Mouse (Mus musculus): Measurements from ENCODE around the gene Ppp1r18. TPM values are rescaled to one million over a fixed set of nuclear protein-coding genes. Genes with fewer than 3 reads are reported as not detected.

Gene Ppp1r18
- total and polyA plus RNA-seq, 2 experiments = 2.0 to 5.5 TPM

DNA sequence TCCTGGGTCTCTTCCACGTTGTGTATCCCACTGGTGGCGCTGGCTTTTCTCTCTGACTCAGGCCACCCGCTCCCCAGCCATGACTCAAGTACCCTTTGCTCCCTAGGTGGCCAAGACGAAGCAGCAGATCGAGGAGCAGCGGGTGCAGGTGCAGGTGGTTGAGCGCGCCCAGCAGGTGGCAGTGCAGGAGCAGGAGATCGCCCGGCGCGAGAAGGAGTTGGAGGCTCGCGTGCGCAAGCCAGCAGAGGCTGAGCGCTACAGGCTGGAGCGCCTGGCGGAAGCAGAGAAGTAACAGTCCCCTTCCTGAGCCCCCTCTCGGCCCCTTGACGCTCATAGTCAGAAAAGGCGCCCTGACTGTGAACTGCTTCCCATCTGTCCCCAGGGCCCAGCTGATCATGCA is 35.7 kb upstream of the Ppp1r18 start:
- Histone ChIP-seq H3K4me1 (ENCODE audit: control insufficient read depth, insufficient read depth, low read length) (no peaks in the 10 kb centered on the region), H3K36me3 (ENCODE audit: control insufficient read depth, insufficient read depth, low read length) (no peaks in the 10 kb centered on the region; the same call in 1 of the 2 replicates), H3K4me3 (ENCODE audit: insufficient read depth, low read depth, low read length) (no peak overlapping the region), H3K79me2 (ENCODE audit: control insufficient read depth, insufficient read depth, low read length) (no peaks in the 10 kb centered on the region), H3K27me3 (ENCODE audit: control insufficient read depth, insufficient read depth, low read length) (no peaks in the 10 kb centered on the region), H3K27ac (replicated peaks; ENCODE audit: insufficient read depth, low read depth, low read length) (no peak overlapping the region), H3K9ac (ENCODE audit: low read depth, low read length) (no peak overlapping the region)
- peak; percentile 60 for DNase-seq (ENCODE audit: extremely low read depth, low read depth, low spot score)
- TF ChIP-seq POLR2A (IDR thresholded peaks at IDR 0.05; ENCODE audit: extremely low read depth, insufficient read depth, low read length) (no peak), CTCF (IDR thresholded peaks at IDR 0.05; ENCODE audit: low read depth, low read length) (peak; percentile 94)
- WGBS = 12% methylated on average over 21 of the region's 21 CpGs

- H3K4me1 ChIP-seq (ENCODE audit: control insufficient read depth, insufficient read depth, low read length) = peaks cover 17% of the 10 kb centered on the region
- no peaks in the 10 kb centered on the region; the same call in 1 of the 2 replicates for H3K36me3 ChIP-seq (ENCODE audit: control insufficient read depth, insufficient read depth, low read length)
- TF ChIP-seq POLR2A (IDR thresholded peaks at IDR 0.05; ENCODE audit: extremely low read depth, insufficient read depth, low read length) (no peak), CTCF (IDR thresholded peaks at IDR 0.05; ENCODE audit: low read depth, low read length) (no peak)
- H3K4me3 ChIP-seq (ENCODE audit: insufficient read depth, low read depth, low read length) = no peak overlapping the region
- DNase-seq (ENCODE audit: extremely low read depth, low read depth, low spot score) = no peak
- H3K27ac ChIP-seq (replicated peaks; ENCODE audit: insufficient read depth, low read depth, low read length) = no peak overlapping the region
- WGBS = 86% methylated on average over 8 of the region's 8 CpGs
- H3K79me2 ChIP-seq (ENCODE audit: control insufficient read depth, insufficient read depth, low read length) = no peaks in the 10 kb centered on the region
- no peak overlapping the region for H3K9ac ChIP-seq (ENCODE audit: low read depth, low read length)
- H3K27me3 ChIP-seq (ENCODE audit: control insufficient read depth, insufficient read depth, low read length) = no peaks in the 10 kb centered on the region
Measured at GRCm38 (mm10) chr17:35832400-35833238, 32.8 kb upstream of the Ppp1r18 start.

DNA sequence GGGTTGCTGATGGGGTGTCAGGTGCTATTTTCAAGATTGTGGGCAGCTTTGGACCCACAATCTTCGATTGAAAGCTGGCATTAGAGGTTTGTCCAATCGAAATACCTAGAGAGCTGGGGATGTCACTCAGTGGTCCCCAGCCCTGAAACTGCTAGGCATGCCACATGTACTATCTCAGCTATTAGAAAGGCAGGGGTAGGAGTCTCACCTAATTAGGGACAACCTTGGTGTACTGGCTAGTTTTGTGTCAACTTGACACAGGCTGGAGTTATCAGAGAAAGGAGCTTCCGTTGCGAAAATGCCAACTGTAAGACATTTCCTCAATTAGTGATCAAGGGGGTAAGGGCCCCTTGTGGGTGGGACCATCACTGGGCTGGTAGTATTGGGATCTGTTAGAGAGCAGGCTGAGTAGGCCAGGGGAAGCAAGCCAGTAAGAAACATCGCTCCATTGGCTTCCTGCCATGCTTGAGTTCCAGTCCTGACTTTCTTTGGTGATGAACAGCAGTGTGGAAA is 32.1 kb upstream of the Ppp1r18 start:
- H3K27me3 ChIP-seq (ENCODE audit: control insufficient read depth, insufficient read depth, low read length) = no peaks in the 10 kb centered on the region
- peaks cover 17% of the 10 kb centered on the region for H3K4me1 ChIP-seq (ENCODE audit: control insufficient read depth, insufficient read depth, low read length)
- no peak overlapping the region for H3K27ac ChIP-seq (replicated peaks; ENCODE audit: insufficient read depth, low read depth, low read length)
- no peaks in the 10 kb centered on the region for H3K79me2 ChIP-seq (ENCODE audit: control insufficient read depth, insufficient read depth, low read length)
- H3K4me3 ChIP-seq (ENCODE audit: insufficient read depth, low read depth, low read length) = no peak overlapping the region
- TF ChIP-seq POLR2A (IDR thresholded peaks at IDR 0.05; ENCODE audit: extremely low read depth, insufficient read depth, low read length) (no peak), CTCF (IDR thresholded peaks at IDR 0.05; ENCODE audit: low read depth, low read length) (no peak)
- whole genome bisulfite sequencing = 63% methylated on average over 5 of the region's 5 CpGs
- H3K9ac ChIP-seq (ENCODE audit: low read depth, low read length) = no peak overlapping the region
- no peak for DNase-seq (ENCODE audit: extremely low read depth, low read depth, low spot score)
- no peaks in the 10 kb centered on the region; the same call in 1 of the 2 replicates for H3K36me3 ChIP-seq (ENCODE audit: control insufficient read depth, insufficient read depth, low read length)

GRCm38 (mm10) chr17:35833894-35834293 is 31.5 kb upstream of the Ppp1r18 start:
- no peaks in the 10 kb centered on the region for H3K79me2 ChIP-seq (ENCODE audit: control insufficient read depth, insufficient read depth, low read length)
- H3K4me1 ChIP-seq (ENCODE audit: control insufficient read depth, insufficient read depth, low read length) = peaks cover 17% of the 10 kb centered on the region
- no peaks in the 10 kb centered on the region for H3K27me3 ChIP-seq (ENCODE audit: control insufficient read depth, insufficient read depth, low read length)
- no peak overlapping the region for H3K27ac ChIP-seq (replicated peaks; ENCODE audit: insufficient read depth, low read depth, low read length)
- no peak overlapping the region for H3K4me3 ChIP-seq (ENCODE audit: insufficient read depth, low read depth, low read length)
- H3K36me3 ChIP-seq (ENCODE audit: control insufficient read depth, insufficient read depth, low read length) = no peaks in the 10 kb centered on the region; the same call in 1 of the 2 replicates
- TF ChIP-seq POLR2A (IDR thresholded peaks at IDR 0.05; ENCODE audit: extremely low read depth, insufficient read depth, low read length) (no peak), CTCF (IDR thresholded peaks at IDR 0.05; ENCODE audit: low read depth, low read length) (no peak)
- no peak for DNase-seq (ENCODE audit: extremely low read depth, low read depth, low spot score)
- WGBS = 77% methylated on average over 5 of the region's 5 CpGs
- H3K9ac ChIP-seq (ENCODE audit: low read depth, low read length) = no peak overlapping the region

GRCm38 (mm10) chr17:35834696-35835422 is 30.5 kb upstream of the Ppp1r18 start:
- WGBS = 63% methylated on average over 26 of the region's 26 CpGs
- Histone ChIP-seq H3K79me2 (ENCODE audit: control insufficient read depth, insufficient read depth, low read length) (no peaks in the 10 kb centered on the region), H3K36me3 (ENCODE audit: control insufficient read depth, insufficient read depth, low read length) (no peaks in the 10 kb centered on the region; the same call in 1 of the 2 replicates), H3K4me3 (ENCODE audit: insufficient read depth, low read depth, low read length) (no peak overlapping the region), H3K9ac (ENCODE audit: low read depth, low read length) (no peak overlapping the region; the same call in 1 of the 2 replicates), H3K4me1 (ENCODE audit: control insufficient read depth, insufficient read depth, low read length) (peaks cover 17% of the 10 kb centered on the region), H3K27ac (replicated peaks; ENCODE audit: insufficient read depth, low read depth, low read length) (peak overlapping the region; percentile 19; the same call in 1 of the 2 replicates), H3K27me3 (ENCODE audit: control insufficient read depth, insufficient read depth, low read length) (no peaks in the 10 kb centered on the region)
- TF ChIP-seq CTCF (IDR thresholded peaks at IDR 0.05; ENCODE audit: low read depth, low read length) = no peak
- TF ChIP-seq POLR2A (IDR thresholded peaks at IDR 0.05; ENCODE audit: extremely low read depth, insufficient read depth, low read length) = no peak
- DNase-seq (ENCODE audit: extremely low read depth, low read depth, low spot score) = peak; percentile 83
